Mouse (Mus musculus) CH12.LX (cell line): ENCODE measurements at regions not wholly inside any gene's neighbourhood (a gene's known extent, or its start where the extent isn't known, plus 50 kb on each side); places are given as distances from the start of the nearest gene placed in this dataset.

Experiments
- CTCF ChIP-seq, 2 experiments: IDR thresholded peaks in 1 of 2; conservative IDR thresholded peaks in 1 of 2; 2 replicates each; pipeline ENCODE4 v1.5.1; 2011 to 2012; ENCODE audit warnings: low read depth in 2 of 2, low read length in 2 of 2, improper control_type of control experiment in 1 of 2, inconsistent platforms in 1 of 2, mild to moderate bottlenecking in 1 of 2, moderate library complexity in 1 of 2
- HCFC1 ChIP-seq: IDR thresholded peaks from 2 replicates; pipeline ENCODE4 v1.6.1; 2012; ENCODE audit warnings: low read depth, mild to moderate bottlenecking, inconsistent platforms, low read length, improper control_type of control experiment
- KAT2A ChIP-seq: IDR thresholded peaks from 2 replicates; pipeline ENCODE4 v1.6.1; 2012; ENCODE audit warnings: low read length, improper control_type of control experiment, inconsistent platforms; ENCODE audit not compliant: insufficient replicate concordance
- MEF2A ChIP-seq: IDR thresholded peaks from 2 replicates; pipeline ENCODE4 v1.6.1; 2014; ENCODE audit warnings: low read depth, mild to moderate bottlenecking, inconsistent platforms, low read length, improper control_type of control experiment, borderline replicate concordance
- NELFE ChIP-seq: IDR thresholded peaks from 2 replicates; pipeline ENCODE4 v1.6.1; 2011; ENCODE audit warnings: low read depth, low read length, improper control_type of control experiment
- NRF1 ChIP-seq: IDR thresholded peaks from 2 replicates; pipeline ENCODE4 v1.6.1; 2014; ENCODE audit warnings: low read depth, mild to moderate bottlenecking, inconsistent platforms, low read length, improper control_type of control experiment, moderate library complexity
- POLR2A ChIP-seq: IDR thresholded peaks from 2 replicates; pipeline ENCODE4 v1.6.1; 2011; ENCODE audit warnings: low read depth, mild to moderate bottlenecking, improper control_type of control experiment, low read length
- POLR2AphosphoS2 ChIP-seq: IDR thresholded peaks from 2 replicates; pipeline ENCODE4 v1.6.1; 2011; ENCODE audit warnings: low read depth, low read length, improper control_type of control experiment
- RCOR1 ChIP-seq: conservative IDR thresholded peaks from 2 replicates; pipeline ENCODE4 v1.6.1; 2012; ENCODE audit warnings: low read depth, mild to moderate bottlenecking, inconsistent platforms, low read length, improper control_type of control experiment
- TCF12 ChIP-seq: IDR thresholded peaks from 2 replicates; pipeline ENCODE4 v1.6.1; 2014; ENCODE audit warnings: low read depth, mild to moderate bottlenecking, inconsistent platforms, low read length, improper control_type of control experiment
- ZNF384 ChIP-seq: IDR thresholded peaks from 2 replicates; pipeline ENCODE4 v1.6.1; 2012; ENCODE audit warnings: low read depth, low read length, improper control_type of control experiment, inconsistent platforms

DNA sequence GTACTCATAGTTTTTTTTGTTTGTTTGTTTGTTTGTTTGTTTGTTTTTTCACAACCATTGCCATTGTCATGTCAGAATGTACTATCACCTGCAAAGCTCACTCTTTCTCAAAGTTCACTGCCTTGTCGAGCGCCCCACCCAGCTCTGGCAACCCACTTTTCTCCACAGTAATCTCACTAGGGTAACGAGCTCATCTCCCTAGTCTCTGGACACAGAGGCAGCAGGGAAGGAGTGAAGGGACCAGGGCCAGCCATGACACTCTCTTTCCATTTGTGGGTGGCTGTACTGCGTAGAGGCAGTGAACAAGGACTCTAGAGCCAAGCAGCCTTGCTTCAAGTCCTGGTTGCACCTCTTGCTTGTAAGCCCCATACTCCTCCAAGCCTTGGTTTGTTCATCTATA, 184.5 kb downstream of the Stim2 start:
- TF ChIP-seq HCFC1 (no peak), MEF2A (no peak), CTCF (conservative IDR thresholded peaks at IDR 0.05 in 1 of 2, IDR thresholded peaks at IDR 0.05 in 1 of 2; ENCODE audit: low read depth in 2 of 2, low read length in 2 of 2) (no peak), TCF12 (no peak), ZNF384 (no peak), NELFE (no peak), RCOR1 (no peak), KAT2A (no peak), POLR2AphosphoS2 (no peak), POLR2A (no peak), NRF1 (no peak)
